Mouse (Mus musculus) 416B (cell line): ENCODE measurements around the gene Akap5.

Source experiments
- DNase-seq: peaks from one replicate; pipeline ENCODE4 v3.0.0; 2011; ENCODE audit warnings: low read depth

Gene Akap5

DNA sequence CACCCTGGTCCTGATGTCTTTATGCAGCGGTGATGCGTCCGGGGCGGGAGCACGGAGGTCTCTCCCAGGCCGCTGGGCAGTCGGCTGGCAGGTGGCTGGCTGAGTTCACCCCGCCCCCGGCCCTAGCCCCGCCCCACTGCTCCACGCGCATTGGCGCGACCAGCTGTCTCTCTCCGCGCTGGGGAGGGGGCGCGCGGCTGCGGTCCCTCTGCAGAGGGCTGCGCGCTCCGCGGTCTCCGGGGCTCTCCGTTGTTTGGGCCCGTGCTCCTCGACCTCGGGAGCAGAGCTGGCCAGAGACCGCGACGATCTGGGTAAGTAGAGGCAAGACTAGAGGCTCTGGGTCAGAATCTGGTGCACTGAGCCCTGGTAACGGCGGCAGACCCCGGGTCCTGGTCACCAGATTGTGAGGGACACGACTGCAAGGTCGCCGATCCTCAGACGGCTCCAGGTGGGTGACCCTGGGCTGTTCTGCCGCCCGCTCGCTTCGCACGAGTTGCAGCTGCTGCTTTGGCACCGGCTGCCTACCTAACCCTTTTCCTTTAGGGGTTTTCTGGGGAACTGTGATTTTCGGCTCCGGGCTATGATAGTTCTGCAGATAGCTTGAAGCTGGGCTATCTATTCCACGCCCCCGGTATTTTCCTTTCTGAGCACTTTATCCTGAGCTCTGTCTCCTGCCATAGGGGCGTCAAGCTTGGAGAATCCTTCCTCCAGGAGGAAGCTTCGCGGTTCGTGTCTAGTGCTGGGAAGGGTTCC lies at the start of gene Akap5:
Gene Akap5, plus strand, starts transcription at position 213 of the 753 bp plus-strand sequence.
- DNase-seq = no peak

DNA sequence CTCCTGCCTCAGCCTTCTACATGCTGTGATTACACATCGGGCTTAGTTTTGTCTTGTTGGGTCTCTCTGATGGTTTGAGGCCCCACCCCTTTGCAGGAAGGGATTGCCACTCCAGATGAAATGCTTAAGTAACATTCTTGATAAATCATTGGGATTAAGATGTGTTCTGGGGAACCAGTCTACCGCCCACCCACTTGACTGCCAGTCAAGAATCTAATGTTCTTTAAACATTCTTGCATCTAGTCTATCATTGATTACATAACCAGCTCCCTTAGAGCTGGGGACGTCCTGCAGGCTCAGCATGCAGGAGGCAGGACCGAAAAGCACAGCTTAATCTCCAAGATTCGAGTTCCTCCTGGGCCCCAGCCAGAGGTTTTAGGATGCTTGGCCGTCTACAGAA lies 46.5 kb upstream of the Akap5 start:
- no peak for DNase-seq

DNA sequence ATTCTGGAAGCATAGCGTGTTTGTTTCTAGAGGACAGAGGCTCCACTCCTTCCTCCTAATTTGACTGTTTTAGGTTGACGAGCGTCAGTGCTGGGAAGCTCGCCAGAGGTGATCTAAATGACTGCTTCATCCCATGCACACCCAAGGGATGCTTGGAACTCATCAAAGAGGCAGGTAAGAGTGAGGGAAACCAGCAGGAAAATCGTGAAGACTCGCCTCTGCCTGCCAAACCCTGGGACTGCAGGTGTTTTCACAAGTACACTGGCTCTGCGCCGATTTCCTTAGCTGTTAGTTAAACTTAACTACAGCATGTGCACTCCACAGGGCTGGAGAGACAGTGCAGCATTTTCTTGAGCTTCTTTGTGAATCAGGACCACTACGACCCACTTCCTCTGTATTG lies 44.1 kb upstream of the Akap5 start:
- DNase-seq = no peak

DNA sequence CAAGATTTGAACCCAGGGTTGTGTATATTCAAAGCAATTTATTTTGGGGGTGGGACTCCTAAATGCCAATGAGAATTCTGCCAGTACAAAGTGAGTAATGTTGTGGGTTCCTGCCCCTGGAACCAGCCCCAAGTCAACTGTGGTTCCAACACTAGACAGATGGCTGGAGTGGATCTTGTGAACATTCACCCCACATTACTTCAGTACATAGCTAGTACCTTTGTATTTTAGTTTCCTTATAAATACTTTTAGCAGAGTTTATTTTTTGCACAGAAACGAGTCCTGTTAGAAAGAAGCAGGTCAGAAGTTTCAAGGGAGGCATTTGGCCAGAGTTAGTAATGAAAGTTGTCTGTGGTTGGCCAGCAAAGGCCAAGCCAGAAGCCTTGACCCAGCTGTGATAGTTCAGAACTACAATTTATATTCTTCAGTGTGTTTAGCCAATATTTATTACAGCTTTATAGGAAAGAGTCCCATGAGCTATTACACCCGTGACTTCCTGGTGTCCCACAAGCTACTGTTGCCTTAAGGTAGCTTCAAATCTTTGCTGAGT lies 43.5 kb upstream of the Akap5 start:
- DNase-seq = no peak

DNA sequence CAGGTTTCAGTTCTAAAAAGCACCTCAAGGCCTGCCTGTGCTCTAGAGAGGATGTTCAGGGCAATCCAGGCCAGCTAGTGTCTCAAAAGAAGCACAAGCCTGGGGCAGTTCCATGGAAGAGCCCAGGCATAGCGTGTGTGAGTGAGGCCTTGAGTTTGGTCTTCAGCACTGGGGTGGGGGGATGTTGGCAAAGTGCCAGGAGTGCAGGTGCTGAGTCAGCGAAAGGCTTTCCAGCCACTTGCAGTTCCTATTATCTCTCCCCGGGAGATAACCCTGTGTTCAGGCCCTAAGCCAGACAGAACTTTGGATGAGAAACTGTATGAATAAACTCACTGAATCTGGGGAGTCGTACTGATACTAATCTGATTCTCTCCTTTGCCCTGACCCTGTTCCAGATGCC lies 42.6 kb upstream of the Akap5 start:
- DNase-seq = no peak

DNA sequence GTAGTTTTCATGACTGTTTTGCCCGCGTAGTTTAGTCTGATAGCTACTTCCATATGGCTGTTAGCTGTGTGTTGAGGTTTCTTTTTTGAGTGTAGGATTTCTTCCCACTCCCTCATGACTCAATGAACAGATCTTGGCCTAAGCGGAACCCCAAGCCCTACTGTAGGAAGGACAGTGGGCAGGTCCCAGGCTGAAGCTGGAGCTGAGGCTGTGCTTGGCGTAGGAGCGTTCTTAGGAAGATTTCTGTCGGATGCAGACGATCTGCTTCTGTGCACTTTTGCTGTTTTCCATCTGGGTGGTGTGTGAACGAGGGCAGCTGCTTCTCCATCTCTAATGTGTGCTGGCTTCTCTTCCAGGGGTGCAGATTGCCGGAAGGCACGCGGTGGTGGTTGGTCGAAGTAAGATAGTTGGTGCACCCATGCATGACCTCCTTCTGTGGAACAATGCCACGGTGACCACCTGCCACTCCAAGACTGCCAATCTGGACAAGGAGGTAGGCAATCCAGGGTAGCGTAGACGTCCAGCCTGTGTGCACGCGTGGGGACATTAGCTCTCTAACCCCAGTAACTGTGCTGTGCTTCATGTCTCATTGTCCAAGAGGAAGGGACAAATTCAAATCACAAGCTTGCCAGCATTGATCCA lies 42.0 kb upstream of the Akap5 start:
- no peak for DNase-seq

DNA sequence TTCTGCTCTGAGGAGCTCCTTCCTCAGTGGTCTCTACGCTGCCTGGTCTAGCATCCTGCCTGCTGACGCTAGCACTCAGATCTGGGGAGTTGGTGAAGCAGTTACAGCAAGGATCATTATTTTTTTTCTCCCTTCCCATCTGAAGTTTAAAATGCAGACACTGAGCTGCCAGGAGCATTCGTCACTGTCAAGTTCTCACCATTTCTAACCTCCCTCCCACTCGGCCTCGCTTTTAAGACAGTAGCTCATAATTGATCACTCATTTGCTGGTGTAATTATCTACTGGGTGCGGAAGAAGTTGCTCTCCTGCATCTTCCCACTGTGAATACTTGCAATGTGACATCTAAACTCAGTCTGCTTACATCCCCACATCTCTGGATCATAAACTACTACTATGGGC lies 39.3 kb upstream of the Akap5 start:
- no peak for DNase-seq

DNA sequence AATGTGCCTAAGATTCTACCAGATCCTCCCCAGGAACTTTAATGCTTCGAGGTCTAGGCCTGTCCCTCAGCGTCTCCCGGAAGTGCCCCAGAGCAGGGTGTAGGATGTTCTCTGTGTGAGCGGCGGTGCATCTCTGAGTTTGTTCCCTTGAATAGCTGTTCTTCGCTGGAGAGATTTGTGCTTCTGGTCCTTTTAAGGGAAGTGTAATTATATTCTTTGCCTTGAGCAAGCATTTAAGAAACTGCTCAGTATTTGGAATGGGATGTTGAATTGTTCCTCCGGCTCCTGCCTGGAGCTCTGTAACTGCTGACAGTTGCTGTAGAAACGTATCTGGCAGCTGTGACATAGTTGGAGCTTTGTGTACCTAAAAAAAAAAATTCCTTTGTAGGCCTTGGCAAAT lies 36.7 kb upstream of the Akap5 start:
- DNase-seq = no peak

DNA sequence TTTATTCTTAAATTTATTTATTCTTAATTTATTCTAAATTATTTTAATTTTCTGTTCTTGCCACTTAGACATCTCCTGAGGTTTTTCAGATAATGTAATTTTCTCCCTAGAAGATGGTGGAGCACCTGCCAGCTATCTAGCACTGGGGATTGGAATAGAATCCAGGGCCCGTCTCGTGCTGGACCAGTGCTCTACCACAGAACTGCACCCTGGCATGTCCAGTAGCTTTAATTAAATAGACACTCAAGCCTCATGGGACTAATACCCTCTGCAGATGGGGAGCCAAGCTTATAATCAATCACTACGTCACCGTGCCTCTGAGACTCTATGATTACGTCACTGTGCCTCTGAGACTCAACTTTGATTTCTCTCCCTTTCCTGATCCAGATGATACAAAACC lies 36.2 kb upstream of the Akap5 start:
- no peak for DNase-seq

DNA sequence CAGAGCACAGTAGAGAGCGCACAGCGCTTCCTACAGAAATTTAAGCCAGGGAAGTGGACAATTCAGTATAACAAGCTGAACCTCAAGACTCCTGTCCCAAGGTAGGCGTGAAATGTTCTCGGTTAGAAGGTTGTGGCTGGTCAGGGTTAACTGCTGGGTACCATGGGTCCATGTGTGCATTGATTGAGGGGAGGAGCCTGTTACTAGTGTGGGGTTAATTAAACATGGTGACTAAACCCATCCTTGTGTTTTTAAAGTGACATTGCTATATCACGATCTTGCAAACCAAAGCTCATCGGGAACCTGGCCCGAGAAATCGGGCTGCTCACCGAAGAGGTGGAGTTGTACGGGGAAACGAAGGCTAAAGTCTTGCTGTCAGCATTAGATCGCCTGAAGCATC lies 35.3 kb upstream of the Akap5 start:
- DNase-seq = no peak

DNA sequence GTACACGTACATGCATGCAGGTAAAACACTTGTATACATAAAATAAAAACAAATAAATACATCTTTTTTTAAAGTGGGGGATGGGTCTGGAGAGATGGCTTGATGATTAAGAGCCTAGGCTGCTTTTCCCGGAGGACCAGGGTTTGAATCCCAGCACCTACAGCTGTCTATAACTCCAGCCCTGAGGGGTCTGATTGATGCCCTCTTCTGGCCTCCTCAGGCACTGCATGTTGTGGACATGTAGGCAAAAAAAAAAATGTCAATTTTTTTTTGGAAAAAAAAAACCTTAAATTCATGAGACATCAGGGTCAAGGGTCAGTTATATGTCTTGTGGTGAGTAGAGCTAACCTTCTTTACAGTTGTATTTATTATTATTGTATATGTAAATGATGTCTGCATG lies 34.4 kb upstream of the Akap5 start:
- DNase-seq = no peak

DNA sequence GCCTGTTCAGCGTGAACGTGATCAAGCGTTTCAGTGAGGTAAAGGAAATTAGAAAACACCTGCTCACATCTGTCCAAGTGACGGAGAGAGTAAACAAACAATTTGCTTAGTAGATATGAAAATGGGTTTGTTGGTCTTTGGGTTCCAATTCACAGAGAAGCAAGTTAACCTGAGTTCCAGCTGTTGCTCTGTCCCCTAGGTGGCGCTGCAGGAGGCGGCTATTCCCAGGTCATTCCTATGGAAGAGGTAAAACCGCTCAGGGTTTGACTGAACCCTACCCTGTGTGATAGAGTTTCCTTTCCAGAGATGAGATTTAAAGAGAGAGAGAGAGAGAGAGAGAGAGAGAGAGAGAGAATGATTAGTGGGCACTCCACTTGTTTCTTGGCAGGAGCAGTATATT lies 31.5 kb upstream of the Akap5 start:
- peak; percentile 43 for DNase-seq

DNA sequence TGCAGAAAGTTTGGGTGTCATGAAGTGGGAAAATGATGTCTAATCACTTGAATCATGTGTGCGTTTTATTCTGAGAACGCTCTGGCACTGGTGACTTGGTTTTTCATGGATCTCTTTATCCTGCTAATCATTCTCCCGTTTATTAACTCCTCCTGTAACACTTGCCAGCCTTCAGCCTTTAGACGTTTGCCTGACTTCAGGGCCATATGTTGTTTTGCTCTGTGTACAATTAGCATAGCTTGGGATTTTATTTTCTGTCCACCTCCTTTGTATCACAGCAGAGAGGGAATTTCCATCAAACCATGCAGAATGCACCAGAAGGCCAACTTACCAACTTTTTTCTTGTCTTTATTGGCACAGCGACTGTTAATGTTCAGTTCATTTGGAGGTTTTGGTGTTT lies 26.9 kb upstream of the Akap5 start:
- DNase-seq = no peak

DNA sequence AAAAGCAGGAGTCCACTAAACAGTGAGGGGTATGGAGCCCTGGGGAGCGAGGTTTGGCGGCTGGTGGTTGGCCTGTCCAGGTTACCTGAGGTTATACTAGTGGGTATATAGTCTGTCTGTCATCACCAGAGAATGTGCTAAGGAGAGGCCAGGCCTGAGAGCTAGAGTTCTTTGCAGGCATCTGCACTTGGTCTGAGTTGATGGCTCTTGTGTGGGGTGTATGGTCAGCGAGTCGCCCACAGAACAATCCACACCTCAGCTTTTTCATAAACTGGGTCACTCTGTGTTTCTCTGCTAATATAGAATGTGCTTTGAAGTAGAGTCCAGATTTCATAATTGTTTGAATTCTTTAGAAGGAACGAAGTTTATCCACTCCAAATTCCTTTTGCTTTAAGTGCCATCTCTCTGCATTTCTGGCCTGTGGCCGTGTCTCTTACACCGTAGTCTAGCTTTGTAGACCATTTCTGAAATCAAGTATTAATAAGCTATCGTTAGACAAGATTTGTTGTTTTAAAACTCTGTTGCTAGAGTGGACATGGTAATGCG lies 25.3 kb upstream of the Akap5 start:
- DNase-seq = no peak

DNA sequence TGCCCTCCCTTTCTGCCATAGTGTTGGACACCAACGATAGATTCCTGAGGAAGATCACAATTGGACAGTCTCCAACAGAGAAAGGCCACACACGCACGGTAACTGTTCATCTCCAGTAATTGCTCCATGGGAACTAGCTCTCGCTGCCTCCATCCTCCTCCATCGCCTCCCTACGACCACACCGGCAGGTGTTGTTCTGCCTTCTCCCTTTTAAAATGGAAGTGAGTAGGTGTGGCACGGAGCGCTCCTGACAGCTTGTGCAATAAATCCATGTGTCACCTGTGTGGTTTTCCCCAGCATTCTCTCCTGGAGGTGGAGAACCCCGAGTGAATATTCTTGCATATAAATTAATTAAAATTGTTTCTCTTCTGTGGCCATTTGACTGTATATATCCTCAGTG lies 24.3 kb upstream of the Akap5 start:
- DNase-seq = no peak

DNA sequence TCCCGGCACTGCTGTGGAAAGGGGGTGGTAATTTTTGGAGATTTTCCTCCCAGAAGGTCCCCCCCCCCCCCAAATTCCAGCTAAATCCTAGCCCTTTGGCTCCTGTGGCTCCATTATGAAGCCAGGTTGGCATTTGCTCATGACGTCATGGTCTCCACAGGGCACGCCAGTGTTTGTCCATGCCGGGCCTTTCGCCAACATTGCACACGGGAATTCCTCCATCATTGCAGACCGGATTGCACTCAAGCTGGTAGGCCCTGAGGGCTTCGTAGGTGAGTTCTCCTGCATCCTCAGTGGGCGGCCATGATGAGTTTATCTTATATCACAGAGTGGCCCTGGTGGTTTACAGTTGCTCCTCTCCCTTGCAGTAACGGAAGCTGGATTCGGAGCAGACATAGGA lies 21.2 kb upstream of the Akap5 start:
- DNase-seq = no peak

DNA sequence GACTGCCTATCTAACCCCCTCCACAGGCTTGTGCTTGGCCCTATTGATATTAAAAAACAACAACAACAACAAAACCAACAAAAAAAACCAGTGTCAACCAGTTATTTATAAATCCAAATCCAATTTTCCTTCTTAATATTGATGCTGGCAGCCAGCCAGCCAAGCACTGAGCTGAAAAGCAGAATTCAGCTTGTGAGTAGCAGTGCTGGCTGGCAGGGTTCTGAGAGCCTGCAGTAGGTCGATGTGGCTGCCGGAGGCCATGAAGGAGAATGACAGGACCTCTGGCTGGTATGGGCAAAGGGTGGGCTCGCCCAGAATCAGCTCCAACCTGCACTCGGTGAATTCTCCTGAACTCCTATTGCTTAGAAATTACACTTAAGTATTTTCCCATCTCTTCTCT lies 20.5 kb upstream of the Akap5 start:
- no peak for DNase-seq

DNA sequence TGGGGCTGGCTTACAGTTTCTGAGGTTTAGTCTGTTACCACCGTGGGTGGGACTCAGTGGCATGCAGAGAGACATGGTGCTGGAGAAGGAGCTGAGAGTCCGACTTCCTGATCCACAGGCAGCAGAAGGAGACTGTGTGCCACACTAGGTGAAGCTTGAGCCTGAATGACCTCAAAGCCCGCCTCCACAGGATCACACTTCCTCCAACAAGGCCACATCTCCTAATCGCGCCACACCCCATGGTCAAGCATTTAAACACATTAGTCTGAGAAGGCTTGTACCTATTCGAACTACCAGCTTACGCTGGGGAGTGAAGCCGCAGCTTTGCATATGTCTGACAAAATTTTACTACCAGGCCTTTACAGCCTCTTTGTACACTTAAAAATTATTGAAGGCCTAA lies 19.6 kb upstream of the Akap5 start:
- no peak for DNase-seq

DNA sequence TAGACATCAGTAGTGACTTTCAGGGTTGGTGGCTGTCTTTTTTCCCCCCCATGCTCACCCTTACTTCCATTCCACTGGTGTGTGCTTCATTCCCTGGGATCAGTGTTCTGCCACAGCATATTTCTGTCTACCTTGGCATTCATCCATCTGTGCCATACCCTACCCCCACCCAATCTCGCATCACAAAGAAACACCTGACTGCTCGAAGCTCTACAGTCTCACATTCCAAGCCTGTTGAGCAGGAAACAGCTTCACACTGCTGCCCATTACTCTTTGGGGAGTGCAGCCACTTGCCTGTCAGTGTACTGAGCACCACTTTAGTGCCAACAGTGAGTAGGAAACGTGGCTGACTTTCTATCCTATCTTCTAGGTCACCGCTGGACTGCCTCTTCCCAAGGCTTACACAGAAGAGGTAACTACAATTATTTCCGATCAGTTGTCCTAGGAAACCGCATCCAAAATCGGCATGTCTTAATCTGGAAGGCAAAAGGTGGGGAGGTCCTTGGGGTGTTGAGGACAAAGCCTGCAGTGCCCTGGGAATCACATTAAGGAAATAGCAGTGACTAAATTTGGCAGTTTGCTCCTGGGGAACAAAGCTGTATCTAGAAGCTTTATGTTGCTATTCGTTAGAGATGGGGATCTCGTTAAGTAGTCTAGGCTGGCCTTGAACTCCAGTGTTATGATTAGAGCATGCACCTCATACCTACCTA lies 17.7 kb upstream of the Akap5 start:
- DNase-seq = no peak

DNA sequence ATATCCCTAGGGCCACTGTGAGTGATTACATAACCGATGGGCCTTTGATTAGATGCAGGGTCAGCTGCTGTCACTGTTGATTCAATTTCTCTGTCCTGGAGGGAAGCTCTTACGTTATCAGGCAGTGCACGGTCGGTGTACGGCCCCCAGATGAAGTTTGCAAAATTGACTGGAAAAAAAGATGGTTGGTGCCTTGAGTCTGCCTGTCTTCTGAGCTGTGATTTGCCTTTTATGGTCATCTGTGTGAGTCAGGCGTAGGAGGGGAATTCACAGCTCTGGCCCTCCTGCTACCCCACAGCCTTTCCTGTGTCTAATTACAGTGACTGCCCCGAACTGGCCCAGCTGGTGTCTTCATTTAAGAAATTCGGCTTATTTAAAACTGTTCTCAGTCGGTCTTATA lies 16.7 kb upstream of the Akap5 start:
- DNase-seq = peak; percentile 80

DNA sequence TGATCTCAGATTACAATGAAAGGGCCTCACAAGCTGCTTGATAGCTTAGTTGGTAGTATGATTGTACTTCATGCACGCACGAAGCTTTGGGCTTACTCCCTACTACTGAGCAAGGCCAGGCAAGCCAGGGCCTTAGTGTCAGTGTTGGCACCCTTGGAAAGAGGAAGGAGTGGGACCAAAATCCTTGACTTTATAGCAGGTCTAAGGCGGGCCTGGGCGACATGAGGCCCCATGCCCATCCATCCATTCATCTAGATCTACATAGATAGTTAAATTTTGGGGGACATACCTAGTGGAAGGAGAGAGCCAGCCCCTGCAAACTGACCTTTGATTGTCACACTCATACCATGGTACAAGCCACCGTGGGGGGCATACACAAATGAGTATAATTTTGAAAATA lies 16.3 kb upstream of the Akap5 start:
- DNase-seq = peak; percentile 16

DNA sequence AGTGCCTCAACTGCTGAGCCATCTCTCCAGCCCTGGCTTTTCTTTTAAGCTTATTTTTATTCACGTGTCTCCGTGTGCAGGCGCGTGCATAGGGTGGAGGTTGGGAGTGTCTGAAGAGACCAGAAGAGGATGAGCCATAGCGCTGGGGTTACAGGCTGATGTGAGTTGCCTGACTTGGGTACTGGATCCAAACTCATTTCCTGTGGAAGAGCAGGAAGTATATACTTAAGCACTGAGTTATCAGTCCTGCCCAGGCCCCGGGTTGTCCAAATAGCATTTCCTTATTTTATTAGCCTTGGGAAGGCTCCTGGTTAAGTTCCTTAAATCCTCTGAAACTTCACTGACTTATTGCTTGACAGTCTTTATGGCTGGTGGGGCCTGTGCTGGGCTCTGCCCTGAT lies 14.7 kb upstream of the Akap5 start:
- DNase-seq = no peak

DNA sequence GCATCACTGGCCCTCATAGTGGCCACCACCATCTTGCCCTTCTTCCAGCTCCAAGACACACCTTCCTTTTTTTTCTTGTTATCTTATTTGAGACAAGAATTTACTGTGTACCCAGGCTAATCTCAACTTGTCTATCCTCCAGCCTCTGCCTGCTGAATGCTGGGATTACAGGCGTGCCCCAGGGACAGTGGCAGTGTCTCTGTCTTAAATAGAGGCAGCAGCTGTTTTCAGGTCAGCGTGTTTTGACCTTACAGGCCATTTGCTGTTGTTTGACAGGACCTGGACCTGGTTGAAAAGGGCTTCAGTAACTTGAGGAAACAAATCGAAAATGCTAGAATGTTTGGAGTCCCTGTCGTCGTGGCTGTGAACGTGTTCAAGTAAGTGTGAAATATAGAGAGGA lies 14.1 kb upstream of the Akap5 start:
- DNase-seq = no peak
